Comparison of ENCODE assay signal across 20 mouse cellular contexts in the genomic region with DNA sequence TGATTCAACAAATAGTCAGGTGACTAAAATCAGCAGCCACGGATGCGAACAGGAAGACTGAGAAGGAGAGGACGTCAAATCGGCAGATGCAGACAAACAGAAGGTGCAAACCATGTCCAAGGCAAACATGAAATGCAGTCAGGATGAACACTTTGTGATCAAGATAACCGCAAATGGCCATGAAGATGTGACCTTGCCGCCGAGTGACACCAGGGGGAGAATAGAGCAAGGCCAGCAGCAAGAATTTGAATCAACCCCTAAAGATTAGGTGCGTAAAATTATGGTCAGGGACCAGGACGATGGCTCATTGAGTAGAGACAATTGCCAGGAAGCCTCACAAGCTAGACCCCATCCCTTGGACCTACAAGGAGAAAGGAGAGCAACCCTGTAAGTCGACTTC. TPM values are rescaled to one million over a fixed set of nuclear protein-coding genes. Genes with fewer than 3 reads are reported as not detected.
DNase-seq lines count a peak whose midpoint lies in the region; ATAC-seq and TF ChIP-seq lines count a peak whose summit lies in the region.
"Had no signal": no experiment of that assay in that cellular context is flagged by ENCODE, and none has a peak within 500 bp of the region (broad histone marks: within the 10 kb centered on the region; RNA-seq: fewer than 3 reads in every experiment).

No protein-coding gene starts in this region.

- H3K4me1 ChIP-seq in intestine, postnatal 0 days (replicated peaks; ENCODE audit: control insufficient read depth, insufficient read depth, low read length): 0 out of 2 replicates have a peak, but pooled peaks cover 4% of the 10 kb centered on the region
- H3K4me1 ChIP-seq in intestine, embryonic 15.5 days (replicated peaks): 0 out of 2 replicates have a peak, but pooled peaks cover 4% of the 10 kb centered on the region
- peaks cover 10% of the 10 kb centered on the region for H3K4me1 ChIP-seq in liver, postnatal 0 days (ENCODE audit: insufficient read depth)
- H3K4me1 ChIP-seq: limb, embryonic 12.5 days had no signal

- no peak overlapping the region for H3K4me3 ChIP-seq in intestine, postnatal 0 days (ENCODE audit: low read depth, low read length)
- no peak overlapping the region for H3K4me3 ChIP-seq in intestine, embryonic 15.5 days (replicated peaks)
- H3K4me3 ChIP-seq in liver, postnatal 0 days (ENCODE audit: low read depth, low read length): no peak overlapping the region

- ATAC-seq in intestine, postnatal 0 days: no peak
- no peak for ATAC-seq in intestine, embryonic 15.5 days
- ATAC-seq in liver, postnatal 0 days: no peak
- ATAC-seq: Patski had no signal

- no peak overlapping the region for H3K4me2 ChIP-seq in intestine, postnatal 0 days (replicated peaks; ENCODE audit: low read depth)
- H3K4me2 ChIP-seq in intestine, embryonic 15.5 days (replicated peaks): no peak overlapping the region
- H3K4me2 ChIP-seq in liver, postnatal 0 days (ENCODE audit: low read depth, low read length): no peak overlapping the region

- no peaks in the 10 kb centered on the region for H3K36me3 ChIP-seq in intestine, postnatal 0 days (ENCODE audit: control insufficient read depth, insufficient read depth)
- no peaks in the 10 kb centered on the region for H3K36me3 ChIP-seq in intestine, embryonic 15.5 days
- H3K36me3 ChIP-seq in liver, postnatal 0 days (replicated peaks; ENCODE audit: insufficient read depth, low read length): no peaks in the 10 kb centered on the region
- H3K36me3 ChIP-seq: embryonic facial prominence, embryonic 10.5 days; heart, embryonic 13.5 days; limb, embryonic 12.5 days had no signal

- no peak overlapping the region for H3K9ac ChIP-seq in intestine, postnatal 0 days (ENCODE audit: low read depth, low read length)
- H3K9ac ChIP-seq in intestine, embryonic 15.5 days: no peak overlapping the region
- H3K9ac ChIP-seq in liver, postnatal 0 days (replicated peaks): no peak overlapping the region

- peak; percentile 27; the same call in 1 of the 2 replicates for TF ChIP-seq CTCF in intestine, postnatal 0 days (IDR thresholded peaks at IDR 0.05; ENCODE audit: low read depth)
- no peak for TF ChIP-seq CTCF in liver, postnatal 0 days (IDR thresholded peaks at IDR 0.05; ENCODE audit: low read depth)

- no peak overlapping the region for H3K27ac ChIP-seq in intestine, postnatal 0 days (ENCODE audit: low read depth, low read length)
- H3K27ac ChIP-seq in intestine, embryonic 15.5 days: no peak overlapping the region
- no peak overlapping the region for H3K27ac ChIP-seq in liver, postnatal 0 days (ENCODE audit: low read depth)
- H3K27ac ChIP-seq: embryonic facial prominence, embryonic 10.5 days; gastrocnemius, adult 2 months; heart, embryonic 13.5 days; hindbrain, embryonic 14.5 days; limb, embryonic 12.5 days had no signal

- H3K27me3 ChIP-seq in intestine, postnatal 0 days (replicated peaks; ENCODE audit: control insufficient read depth, insufficient read depth, low read length): no peaks in the 10 kb centered on the region
- no peaks in the 10 kb centered on the region for H3K27me3 ChIP-seq in intestine, embryonic 15.5 days (replicated peaks)
- no peaks in the 10 kb centered on the region for H3K27me3 ChIP-seq in liver, postnatal 0 days (ENCODE audit: insufficient read depth, low read length)
- H3K27me3 ChIP-seq: heart, embryonic 13.5 days; limb, embryonic 12.5 days; Patski had no signal

- peak; percentile 24 for DNase-seq in adrenal gland, adult 2 months
- DNase-seq in adrenal gland, adult 18-20 months (ENCODE audit: low spot score in 2 of 2): no peak
- DNase-seq in A20 (ENCODE audit: low read depth, low spot score): peak; percentile 31
- DNase-seq in liver, postnatal 0 days: peak; percentile 13
- DNase-seq in ovary, postnatal 14 days (ENCODE audit: low spot score): no peak
- no peak for DNase-seq in right cerebral cortex, postnatal 4 days
- DNase-seq: cerebellum, adult 11-12 months; cerebellum, postnatal 36 days; gastrocnemius, adult 2 months; right cerebral cortex, postnatal 25 days; thymus, postnatal 25 days had no signal

- 86% methylated on average over 10 of the region's 10 CpGs for WGBS in intestine, postnatal 0 days
- 85% methylated on average over 10 of the region's 10 CpGs for WGBS in intestine, embryonic 15.5 days
- 84% methylated on average over 10 of the region's 10 CpGs for WGBS in liver, postnatal 0 days (ENCODE audit: insufficient replicate concordance)

- H3K9me3 ChIP-seq in intestine, postnatal 0 days (ENCODE audit: control insufficient read depth): no peaks in the 10 kb centered on the region
- no peaks in the 10 kb centered on the region for H3K9me3 ChIP-seq in intestine, embryonic 15.5 days
- no peaks in the 10 kb centered on the region for H3K9me3 ChIP-seq in liver, postnatal 0 days (ENCODE audit: low read length)
- H3K9me3 ChIP-seq: embryonic facial prominence, embryonic 10.5 days; heart, embryonic 13.5 days; limb, embryonic 12.5 days; megakaryocyte, embryonic 14.5 days had no signal

- TF ChIP-seq EP300 in liver, postnatal 0 days (IDR thresholded peaks at IDR 0.05; ENCODE audit: low read depth): no peak

RNA-seq across cellular contexts. Expression of a gene that starts 36.2 kb away (rescaled TPM):
- total RNA-seq in adrenal gland, adult 2 months (2021): 100 to 1,000 TPM in 1 of 2 experiments, 10 to 100 TPM in 1; 56.2 to 102 TPM
- 22.5 and 27.8 TPM in 2 replicates for polyA plus RNA-seq in adrenal gland, adult 2 months (2012; rRNA removed)
- 10 to 100 TPM; 55.5 to 79.9 TPM for total RNA-seq in adrenal gland, adult 18-20 months (2021)
- polyA plus RNA-seq in intestine, postnatal 0 days (2015; fragmentation: Nextera tagmentation; extraction: Ambion mirVana): 10.3 and 10.9 TPM in 2 replicates
- 15.3 and 15.7 TPM in 2 replicates for polyA plus RNA-seq in intestine, embryonic 15.5 days (2015; fragmentation: Nextera tagmentation; extraction: Ambion mirVana)
- polyA plus RNA-seq in liver, postnatal 0 days (2015; fragmentation: Nextera tagmentation; extraction: Ambion mirVana): 5.3 and 5.9 TPM in 2 replicates

RNA-seq across cellular contexts. Expression of a gene that starts 54.5 kb away (rescaled TPM):
- under 1 TPM in 1 of 2 experiments, not detected in 1; 0.17 TPM for total RNA-seq in adrenal gland, adult 2 months (2021)
- 0.10 and 0.27 TPM in 2 replicates for polyA plus RNA-seq in adrenal gland, adult 2 months (2012; rRNA removed)
- under 1 TPM in 1 of 2 experiments, not detected in 1; 0.17 TPM for total RNA-seq in adrenal gland, adult 18-20 months (2021)
- 264 and 273 TPM in 2 replicates for polyA plus RNA-seq in intestine, postnatal 0 days (2015; fragmentation: Nextera tagmentation; extraction: Ambion mirVana)
- 88.3 and 109 TPM in 2 replicates for polyA plus RNA-seq in intestine, embryonic 15.5 days (2015; fragmentation: Nextera tagmentation; extraction: Ambion mirVana)
- 0.13 TPM in 2 replicates for polyA plus RNA-seq in liver, postnatal 0 days (2015; fragmentation: Nextera tagmentation; extraction: Ambion mirVana)
- total RNA-seq: gastrocnemius, adult 2 months; neutrophil, adult 5-6 weeks had no signal

Comparison
In these comparisons a context has a peak if more than half of its experiments do, and no peak if none do; other contexts are left out.
1. DNase-seq: peak in adrenal gland, adult 2 months (single experiment), A20 (single experiment) and liver, postnatal 0 days (single experiment); none in adrenal gland, adult 18-20 months (0 of 2), ovary, postnatal 14 days (single experiment) and right cerebral cortex, postnatal 4 days (single experiment).
2. RNA of a gene that starts 54.5 kb away (polyA plus RNA-seq): 264 to 273 TPM in intestine, postnatal 0 days and 88.3 to 109 TPM in intestine, embryonic 15.5 days; 0.13 TPM in liver, postnatal 0 days and 0.10 to 0.27 TPM in adrenal gland, adult 2 months; every median in the first group is over 10 times any median in the second.